Mouse (Mus musculus) embryonic facial prominence, embryonic 13.5 days (tissue): ENCODE results near the gene Iqcf3. TPM values are rescaled to one million over a fixed set of nuclear protein-coding genes. Genes with fewer than 3 reads are reported as not detected.
A peak's percentile ranks its signal among the peaks of the same experiment; 100 is the strongest.
"Not testable (repeated sequence)": the region's sequence is repeated elsewhere in the genome, so short reads cannot be mapped to it uniquely, and the experiment has no call there.

Experiments
- ATAC-seq: fragments of 200-750 bp; cut with Nextera tagmentation; 2 replicates; pipeline ENCODE4 v1.8.0; 2017; ENCODE audit warnings: low read depth; ENCODE audit not compliant: insufficient number of reproducible peaks, insufficient read depth, low FRiP score, low TSS enrichment
- H3K27ac ChIP-seq: fragments of 300-500 bp; sonication (generic); 2 replicates; pipeline ENCODE4 v1.5.1; 2015; ENCODE audit warnings: moderate library complexity, mild to moderate bottlenecking, inconsistent platforms
- H3K27me3 ChIP-seq: fragments of 300-500 bp; sonication (generic); 2 replicates; pipeline ENCODE4 v1.6.1; 2015; ENCODE audit warnings: mild to moderate bottlenecking, inconsistent platforms
- H3K36me3 ChIP-seq: fragments of 300-500 bp; sonication (generic); 2 replicates; pipeline ENCODE4 v1.6.1; 2015; ENCODE audit warnings: mild to moderate bottlenecking, inconsistent platforms
- H3K4me1 ChIP-seq: fragments of 300-500 bp; sonication (generic); 2 replicates; pipeline ENCODE4 v1.6.1; 2015; ENCODE audit warnings: inconsistent platforms
- H3K4me2 ChIP-seq: fragments of 300-500 bp; sonication (generic); 2 replicates; pipeline ENCODE4 v1.6.1; 2015; ENCODE audit warnings: moderate library complexity, mild to moderate bottlenecking, inconsistent platforms
- H3K4me3 ChIP-seq: fragments of 300-500 bp; sonication (generic); 2 replicates; pipeline ENCODE4 v1.5.1; 2015; ENCODE audit warnings: mild to moderate bottlenecking, inconsistent platforms
- H3K9ac ChIP-seq: fragments of 300-500 bp; sonication (generic); 2 replicates; pipeline ENCODE4 v1.6.1; 2015; ENCODE audit warnings: mild to moderate bottlenecking, inconsistent platforms
- H3K9me3 ChIP-seq: fragments of 300-500 bp; sonication (generic); 2 replicates; pipeline ENCODE4 v1.6.1; 2016; ENCODE audit warnings: inconsistent platforms
- WGBS: fragments of 180-500 bp; shearing (Covaris S2); methylation state at CpG from one replicate; pipeline ENCODE4 v1.1.7; 2015; ENCODE audit warnings: mixed read lengths; 5-methylcytosine and 5-hydroxymethylcytosine counted together
- polyA plus RNA-seq: library from polyadenylated mRNA; unstranded; fragments of >200 nt; fragmentation: Nextera tagmentation; extraction: Ambion mirVana; gene quantifications from 2 replicates; pipeline ENCODE4 v1.2.1, GENCODE M21; 2015

The Iqcf3 gene
- polyA plus RNA-seq, 1 experiment from 2014 or later: not detected

DNA sequence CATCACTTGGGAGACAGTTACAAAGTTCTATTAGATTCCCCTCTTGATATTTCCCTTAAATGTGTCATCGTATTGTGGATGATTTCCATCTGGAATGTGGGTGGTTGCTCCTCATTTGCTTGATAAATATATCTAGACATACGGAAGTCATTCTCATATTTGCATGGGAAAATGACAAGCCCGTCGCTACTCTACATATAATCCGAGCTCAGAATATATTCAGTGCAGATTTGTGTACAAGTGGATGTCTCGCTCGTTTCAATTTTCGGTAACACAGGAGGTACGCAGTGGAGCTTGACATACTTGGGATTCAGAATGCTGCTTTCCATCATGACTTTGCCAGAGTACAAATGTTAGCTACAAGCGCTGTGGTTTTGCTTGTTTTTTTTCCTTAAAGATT is 52.1 kb downstream of the Iqcf3 start:
- no peak for ATAC-seq
- Histone ChIP-seq H3K9ac (no peak overlapping the region), H3K27me3 (no peaks in the 10 kb centered on the region), H3K4me3 (no peak overlapping the region), H3K9me3 (no peaks in the 10 kb centered on the region), H3K36me3 (no peaks in the 10 kb centered on the region), H3K4me1 (no peaks in the 10 kb centered on the region), H3K27ac (no peak overlapping the region), H3K4me2 (no peak overlapping the region)
- WGBS: 85% methylated on average over 10 of the region's 10 CpGs

GRCm38 (mm10) chr9:106504246-106504645 is 57.2 kb downstream of the Iqcf3 start:
- no peak overlapping the region for H3K4me2 ChIP-seq
- no peaks in the 10 kb centered on the region for H3K4me1 ChIP-seq
- 72% methylated on average over 6 of the region's 6 CpGs for WGBS
- no peak for ATAC-seq
- no peak overlapping the region for H3K9ac ChIP-seq
- H3K4me3 ChIP-seq: no peak overlapping the region
- H3K27me3 ChIP-seq: no peaks in the 10 kb centered on the region
- H3K36me3 ChIP-seq: no peaks in the 10 kb centered on the region
- H3K9me3 ChIP-seq: no peaks in the 10 kb centered on the region
- H3K27ac ChIP-seq: no peak overlapping the region

GRCm38 (mm10) chr9:106501846-106502245 is 59.6 kb downstream of the Iqcf3 start:
- WGBS: 90% methylated on average over 22 of the region's 22 CpGs
- ATAC-seq: no peak
- no peak overlapping the region for H3K27ac ChIP-seq

DNA sequence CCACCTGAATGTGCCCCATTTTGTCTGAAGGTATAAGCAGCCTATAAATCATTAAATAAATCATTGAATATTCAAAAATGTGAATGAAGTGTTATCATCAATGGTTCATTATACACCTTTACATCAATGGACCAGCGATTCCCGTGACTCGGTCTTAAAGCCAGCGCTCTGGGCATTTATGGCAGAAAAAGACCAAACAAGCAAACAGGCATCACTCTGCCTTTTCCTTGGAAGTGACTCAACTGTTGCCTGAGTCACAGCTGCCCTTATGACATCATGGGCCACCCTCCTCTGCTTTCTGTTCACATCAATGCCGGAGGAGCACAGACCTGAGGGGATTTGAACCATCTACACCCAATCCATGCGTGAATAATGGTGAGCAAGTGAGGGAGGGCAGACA is 61.8 kb downstream of the Iqcf3 start, which contains the start of gene Iqcf1:
Iqcf1 (plus strand) TSS at position 301 of the 400 bp plus-strand sequence.
- no peaks in the 10 kb centered on the region for H3K4me1 ChIP-seq
- H3K4me3 ChIP-seq: no peak within 1 kb of the TSS
- WGBS: 89% methylated on average over 6 of the region's 6 CpGs
- no peaks in the 10 kb centered on the region for H3K9me3 ChIP-seq
- H3K9ac ChIP-seq: no peak within 1 kb of the TSS
- H3K27me3 ChIP-seq: no peaks in the 10 kb centered on the region
- H3K4me2 ChIP-seq: no peak within 1 kb of the TSS
- H3K36me3 ChIP-seq: no peaks in the 10 kb centered on the region
- H3K27ac ChIP-seq: no peak within 1 kb of the TSS
- no peak for ATAC-seq

More at GRCm38 (mm10) chr9:106501846-106502245, 59.6 kb downstream of the Iqcf3 start:
- Histone ChIP-seq H3K36me3 (no peaks in the 10 kb centered on the region), H3K4me1 (no peaks in the 10 kb centered on the region), H3K9me3 (no peaks in the 10 kb centered on the region), H3K4me2 (no peak overlapping the region), H3K4me3 (no peak overlapping the region), H3K9ac (no peak overlapping the region), H3K27me3 (no peaks in the 10 kb centered on the region)

- peaks cover 40% of the 10 kb centered on the region for H3K36me3 ChIP-seq
- 82% methylated on average over 6 of the region's 6 CpGs for WGBS
These were observed 73.8 kb downstream of the Iqcf3 start for GRCm38 (mm10) chr9:106487602-106488001.

DNA sequence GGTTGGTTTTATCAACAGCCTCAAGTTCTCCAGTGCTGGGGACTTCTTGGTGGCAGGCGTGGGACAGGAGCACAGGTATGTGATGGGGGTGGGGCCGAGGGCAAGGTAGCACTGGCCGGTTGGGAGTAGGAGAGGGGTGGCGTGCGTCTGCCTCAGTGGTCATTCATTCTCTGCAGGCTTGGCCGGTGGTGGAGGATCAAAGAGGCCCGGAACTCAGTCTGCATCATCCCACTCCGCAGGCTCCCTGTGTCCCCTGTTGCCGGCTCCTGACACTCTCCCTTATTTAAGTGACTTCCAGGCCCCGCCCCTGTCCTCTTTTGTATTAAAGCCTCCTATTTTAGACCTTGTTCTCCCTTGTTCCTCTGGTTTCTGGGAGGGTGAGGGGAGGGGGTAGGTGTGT is 76.4 kb downstream of the Iqcf3 start:
- Histone ChIP-seq H3K27me3 (no peaks in the 10 kb centered on the region), H3K27ac (no peak overlapping the region), H3K36me3 (peaks cover 59% of the 10 kb centered on the region), H3K4me1 (no peaks in the 10 kb centered on the region), H3K4me2 (no peak overlapping the region), H3K9ac (no peak overlapping the region), H3K9me3 (no peaks in the 10 kb centered on the region), H3K4me3 (no peak overlapping the region)
- no peak; the same call in 1 of the 2 replicates for ATAC-seq
- WGBS: 89% methylated on average over 10 of the region's 10 CpGs

More at GRCm38 (mm10) chr9:106487602-106488001, 73.8 kb downstream of the Iqcf3 start:
- H3K4me1 ChIP-seq, H3K9me3 ChIP-seq, H3K9ac ChIP-seq, H3K27me3 ChIP-seq, ATAC-seq, H3K4me3 ChIP-seq, H3K27ac ChIP-seq, H3K4me2 ChIP-seq: not testable (repeated sequence)

DNA sequence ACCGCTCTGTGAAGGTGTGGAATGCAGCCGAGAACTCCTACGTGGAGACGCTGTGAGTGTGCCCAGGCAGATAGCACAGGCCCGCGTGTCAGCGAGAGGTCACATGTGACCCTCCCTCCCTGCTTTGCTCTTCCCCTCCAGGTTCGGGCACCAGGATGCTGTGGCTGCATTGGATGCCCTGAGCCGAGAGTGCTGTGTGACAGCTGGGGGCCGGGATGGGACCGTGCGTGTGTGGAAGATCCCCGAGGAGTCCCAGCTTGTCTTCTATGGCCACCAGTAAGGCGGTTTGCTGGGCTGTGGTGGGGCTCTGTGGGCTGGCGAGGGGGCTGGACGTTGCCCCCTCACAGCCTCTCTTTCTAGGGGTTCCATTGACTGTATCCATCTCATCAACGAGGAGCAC is 77.8 kb downstream of the Iqcf3 start:
- no peaks in the 10 kb centered on the region for H3K9me3 ChIP-seq
- 0 out of 2 replicates have a peak, but pooled peaks cover 2% of the 10 kb centered on the region for H3K4me1 ChIP-seq
- H3K36me3 ChIP-seq: peaks cover 65% of the 10 kb centered on the region
- H3K4me2 ChIP-seq: no peak overlapping the region
- no peak overlapping the region for H3K4me3 ChIP-seq
- H3K9ac ChIP-seq: no peak overlapping the region
- no peak for ATAC-seq
- no peaks in the 10 kb centered on the region for H3K27me3 ChIP-seq
- WGBS: 90% methylated on average over 17 of the region's 17 CpGs
- H3K27ac ChIP-seq: no peak overlapping the region

DNA sequence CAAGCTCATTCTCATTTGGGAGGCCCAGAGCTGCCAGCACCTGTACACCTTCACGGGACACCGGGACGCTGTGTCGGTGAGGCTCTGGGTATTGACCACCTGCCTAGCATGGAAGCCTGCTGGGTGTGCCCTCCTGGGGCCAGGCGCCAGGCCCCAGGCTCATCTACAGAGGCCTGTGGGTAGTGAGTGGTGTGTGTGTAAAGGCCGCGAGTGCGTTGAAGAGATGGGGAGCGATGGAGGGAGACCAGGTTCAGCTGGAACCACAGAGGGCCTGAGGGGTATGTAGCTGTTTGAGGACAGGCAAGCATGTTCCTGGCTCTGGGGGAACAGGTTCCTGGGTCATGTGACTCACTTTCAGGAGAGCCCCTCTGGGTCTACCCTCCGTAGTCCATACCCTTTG is 78.3 kb downstream of the Iqcf3 start:
- Histone ChIP-seq H3K9ac (0 out of 2 replicates have a peak overlapping the region, but pooled peaks have one; percentile 36), H3K4me3 (no peak overlapping the region), H3K9me3 (no peaks in the 10 kb centered on the region), H3K4me1 (peaks cover 6% of the 10 kb centered on the region), H3K4me2 (no peak overlapping the region), H3K27me3 (no peaks in the 10 kb centered on the region), H3K27ac (no peak overlapping the region), H3K36me3 (peaks cover 65% of the 10 kb centered on the region)
- ATAC-seq: no peak
- 95% methylated on average over 10 of the region's 10 CpGs for WGBS

DNA sequence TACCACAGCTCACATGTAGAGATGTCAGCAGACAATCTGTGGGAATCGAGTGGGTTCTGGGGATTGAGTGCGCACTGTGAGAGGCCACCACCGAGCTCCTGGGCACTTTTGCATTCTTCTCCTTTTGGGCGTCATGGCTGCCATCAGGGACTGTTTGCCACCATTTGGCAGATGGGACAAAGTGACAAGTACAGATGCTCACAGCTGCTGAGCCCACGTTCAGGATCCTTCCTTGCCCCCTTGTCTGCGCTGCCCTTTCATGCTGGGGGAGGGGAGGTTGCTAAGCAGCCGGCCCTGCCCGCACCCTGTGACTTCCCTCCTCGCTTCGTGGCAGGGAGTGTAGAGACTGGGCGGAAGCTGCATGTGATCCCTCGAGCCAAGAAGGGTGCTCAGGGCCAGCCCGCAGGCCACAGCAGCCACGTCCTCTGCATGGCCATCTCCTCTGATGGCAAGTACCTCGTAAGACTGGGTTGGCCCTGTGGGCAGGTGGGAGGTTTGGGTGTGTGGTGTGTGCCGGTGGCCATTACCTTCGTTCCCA is 78.8 kb downstream of the Iqcf3 start:
- H3K36me3 ChIP-seq: peaks cover 65% of the 10 kb centered on the region

GRCm38 (mm10) chr9:106481676-106482075 is 79.8 kb downstream of the Iqcf3 start:
- Histone ChIP-seq H3K36me3 (peaks cover 65% of the 10 kb centered on the region), H3K27ac (no peak overlapping the region), H3K9me3 (no peaks in the 10 kb centered on the region), H3K9ac (no peak overlapping the region), H3K4me2 (no peak overlapping the region), H3K4me1 (peaks cover 12% of the 10 kb centered on the region), H3K27me3 (no peaks in the 10 kb centered on the region), H3K4me3 (no peak overlapping the region)
- ATAC-seq: no peak
- WGBS: 93% methylated on average over 13 of the region's 13 CpGs

More for the DNA sequence above, 78.8 kb downstream of the Iqcf3 start:
- ATAC-seq: no peak
- WGBS: 92% methylated on average over 17 of the region's 17 CpGs
- H3K4me1 ChIP-seq: peaks cover 11% of the 10 kb centered on the region
- no peak overlapping the region for H3K4me2 ChIP-seq
- 0 out of 2 replicates have a peak overlapping the region, but pooled peaks have one; percentile 36 for H3K9ac ChIP-seq
- no peak overlapping the region for H3K4me3 ChIP-seq
- no peaks in the 10 kb centered on the region for H3K9me3 ChIP-seq
- H3K27ac ChIP-seq: no peak overlapping the region
- H3K27me3 ChIP-seq: no peaks in the 10 kb centered on the region

DNA sequence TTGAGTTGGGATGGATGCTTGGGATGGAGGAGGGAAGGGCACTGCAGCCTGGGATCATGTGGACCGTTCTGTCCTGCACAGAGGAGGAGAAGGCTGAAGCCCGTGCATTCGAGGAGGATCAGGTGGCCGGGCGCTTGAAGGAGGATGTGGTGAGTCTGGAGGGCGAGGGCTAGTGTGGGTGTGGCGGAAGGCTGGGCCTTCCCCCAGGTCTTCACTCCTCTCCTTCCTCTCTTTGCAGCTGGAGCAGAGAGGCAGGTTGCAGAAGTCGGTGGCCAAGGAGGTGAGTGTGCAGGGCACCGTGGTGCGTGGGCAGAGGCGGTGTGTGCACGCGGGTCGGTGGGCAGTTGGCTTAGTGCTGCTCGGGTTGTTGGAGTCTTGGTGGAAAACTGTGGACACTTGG is 80.4 kb downstream of the Iqcf3 start:
- peaks cover 60% of the 10 kb centered on the region for H3K36me3 ChIP-seq
- WGBS: 93% methylated on average over 15 of the region's 15 CpGs
- no peak for ATAC-seq

GRCm38 (mm10) chr9:106480541-106480940 is 80.9 kb downstream of the Iqcf3 start:
- WGBS: 86% methylated on average over 7 of the region's 7 CpGs
- H3K36me3 ChIP-seq: peaks cover 55% of the 10 kb centered on the region
- H3K4me3 ChIP-seq: no peak overlapping the region
- no peak overlapping the region for H3K27ac ChIP-seq
- H3K27me3 ChIP-seq: no peaks in the 10 kb centered on the region
- H3K4me2 ChIP-seq: no peak overlapping the region
- peaks cover 23% of the 10 kb centered on the region for H3K4me1 ChIP-seq
- no peaks in the 10 kb centered on the region for H3K9me3 ChIP-seq
- no peak for ATAC-seq
- no peak overlapping the region for H3K9ac ChIP-seq

More for the DNA sequence above, 80.4 kb downstream of the Iqcf3 start:
- no peak overlapping the region for H3K27ac ChIP-seq
- H3K27me3 ChIP-seq: no peaks in the 10 kb centered on the region
- H3K4me3 ChIP-seq: no peak overlapping the region
- H3K4me1 ChIP-seq: peaks cover 18% of the 10 kb centered on the region
- H3K9ac ChIP-seq: no peak overlapping the region
- no peaks in the 10 kb centered on the region for H3K9me3 ChIP-seq
- H3K4me2 ChIP-seq: no peak overlapping the region
